Mouse (Mus musculus) liver, adult 2 months (tissue): ENCODE data around the gene Lamtor4. TPM values are rescaled to one million over a fixed set of nuclear protein-coding genes. Genes with fewer than 3 reads are reported as not detected.

Source experiments
- DNase-seq: peaks from one replicate; pipeline ENCODE4 v3.0.0-alpha.2; 2011; ENCODE audit warnings: low read depth, low spot score; ENCODE audit errors: extremely low read depth
- H3K27ac ChIP-seq: fragments of 200-500 bp; replicated peaks from 2 replicates; pipeline ENCODE4 v1.5.1; 2012; ENCODE audit warnings: low read depth, mild to moderate bottlenecking, control low read depth, inconsistent platforms, low read length; ENCODE audit not compliant: insufficient read depth
- H3K27me3 ChIP-seq: fragments of 200-500 bp; 2 replicates; pipeline ENCODE4 v1.6.1; 2012; ENCODE audit warnings: mild to moderate bottlenecking, moderate library complexity, low read length, inconsistent platforms; ENCODE audit not compliant: control insufficient read depth, insufficient read depth
- H3K36me3 ChIP-seq: fragments of 200-500 bp; 2 replicates; pipeline ENCODE4 v1.6.1; 2012; ENCODE audit warnings: low read length, inconsistent platforms; ENCODE audit not compliant: control insufficient read depth, insufficient read depth
- H3K4me1 ChIP-seq: fragments of 200-500 bp; 2 replicates; pipeline ENCODE4 v1.6.1; 2011; ENCODE audit warnings: low read length; ENCODE audit not compliant: control insufficient read depth, insufficient read depth
- H3K4me3 ChIP-seq: fragments of 200-500 bp; 2 replicates; pipeline ENCODE4 v1.5.1; 2011; ENCODE audit warnings: low read depth, mild to moderate bottlenecking, control low read depth, low read length, moderate library complexity; ENCODE audit not compliant: insufficient read depth
- H3K79me2 ChIP-seq: fragments of 200-500 bp; 2 replicates; pipeline ENCODE4 v1.6.1; 2012; ENCODE audit warnings: inconsistent platforms, mild to moderate bottlenecking, low read length, moderate library complexity; ENCODE audit not compliant: control insufficient read depth, insufficient read depth
- H3K9ac ChIP-seq: fragments of 200-500 bp; 2 replicates; pipeline ENCODE4 v1.6.1; 2012; ENCODE audit warnings: low read depth, mild to moderate bottlenecking, control low read depth, inconsistent platforms, low read length
- CTCF ChIP-seq: fragments of 200-500 bp; IDR thresholded peaks from 2 replicates; pipeline ENCODE4 v1.5.1; 2011; ENCODE audit warnings: low read depth, low read length, control low read depth
- POLR2A ChIP-seq: fragments of 200-500 bp; IDR thresholded peaks from 2 replicates; pipeline ENCODE4 v1.6.1; 2011; ENCODE audit warnings: low read length, control low read depth; ENCODE audit not compliant: insufficient read depth; ENCODE audit errors: extremely low read depth
- WGBS: fragments of 180-500 bp; shearing (Covaris S2); methylation state at CpG from one replicate; pipeline ENCODE4 v1.1.7; 2018; 5-methylcytosine and 5-hydroxymethylcytosine counted together
- polyA plus RNA-seq: library from polyadenylated mRNA; depleted of rRNA; stranded (reverse); fragments of >200 nt; gene quantifications from 2 replicates; pipeline ENCODE4 v1.2.3, GENCODE M21; 2012
- total RNA-seq: library from RNA; depleted of rRNA; stranded (reverse); fragments of >200 nt; gene quantifications from 2 replicates; pipeline ENCODE4 v1.2.3, GENCODE M21; 2014

The Lamtor4 gene
- total and polyA plus RNA-seq, 2 experiments: 105 to 177 TPM

- Histone ChIP-seq H3K36me3 (no peaks in the 10 kb centered on the region), H3K27me3 (peaks cover 3% of the 10 kb centered on the region; the same call in 1 of the 2 replicates), H3K4me3 (no peak overlapping the region), H3K9ac (no peak overlapping the region), H3K27ac (no peak overlapping the region), H3K4me1 (peaks cover 7% of the 10 kb centered on the region), H3K79me2 (no peaks in the 10 kb centered on the region)
- DNase-seq: no peak
- 98% methylated on average over 4 of the region's 4 CpGs for WGBS
- TF ChIP-seq POLR2A: no peak
- TF ChIP-seq CTCF: no peak
These were observed 10.4 kb downstream of the Lamtor4 start for GRCm38 (mm10) chr5:138265712-138266111.

- no peaks in the 10 kb centered on the region for H3K79me2 ChIP-seq
- peaks cover 7% of the 10 kb centered on the region for H3K4me1 ChIP-seq
- 94% methylated on average over 3 of the region's 3 CpGs for WGBS
- no peak overlapping the region for H3K4me3 ChIP-seq
- no peaks in the 10 kb centered on the region for H3K36me3 ChIP-seq
- H3K27ac ChIP-seq: no peak overlapping the region
- DNase-seq: no peak
- TF ChIP-seq POLR2A (no peak), CTCF (no peak)
- peaks cover 5% of the 10 kb centered on the region; the same call in 1 of the 2 replicates for H3K27me3 ChIP-seq
- H3K9ac ChIP-seq: no peak overlapping the region
These were observed 11.8 kb downstream of the Lamtor4 start for GRCm38 (mm10) chr5:138267114-138267513.

GRCm38 (mm10) chr5:138268980-138269379, 13.7 kb downstream of the Lamtor4 start:
- 74% methylated on average over 4 of the region's 4 CpGs for WGBS
- Histone ChIP-seq H3K27me3 (peaks cover 5% of the 10 kb centered on the region; the same call in 1 of the 2 replicates), H3K36me3 (no peaks in the 10 kb centered on the region), H3K4me3 (no peak overlapping the region), H3K27ac (no peak overlapping the region), H3K79me2 (no peaks in the 10 kb centered on the region), H3K9ac (no peak overlapping the region), H3K4me1 (0 out of 2 replicates have a peak, but pooled peaks cover 1% of the 10 kb centered on the region)
- DNase-seq: no peak
- TF ChIP-seq POLR2A: no peak
- no peak for TF ChIP-seq CTCF

- WGBS: 44% methylated on average over 3 of the region's 3 CpGs
- no peak overlapping the region for H3K27ac ChIP-seq
- DNase-seq: no peak
- no peaks in the 10 kb centered on the region for H3K36me3 ChIP-seq
- TF ChIP-seq POLR2A: no peak
- TF ChIP-seq CTCF: no peak
- no peaks in the 10 kb centered on the region for H3K79me2 ChIP-seq
- H3K27me3 ChIP-seq: peaks cover 5% of the 10 kb centered on the region; the same call in 1 of the 2 replicates
- no peak overlapping the region for H3K4me3 ChIP-seq
- no peak overlapping the region for H3K9ac ChIP-seq
- no peaks in the 10 kb centered on the region for H3K4me1 ChIP-seq
These were observed 15.9 kb downstream of the Lamtor4 start for GRCm38 (mm10) chr5:138271232-138271631.

GRCm38 (mm10) chr5:138272409-138272923, 17.2 kb downstream of the Lamtor4 start, which contains the start of gene Gal3st4:
Gal3st4 (minus strand) TSS chr5:138272840.
- DNase-seq: no peak
- no peak within 1 kb of the TSS for H3K27ac ChIP-seq
- no peaks in the 10 kb centered on the region for H3K36me3 ChIP-seq
- WGBS: 5% methylated on average over 12 of the region's 12 CpGs
- no peaks in the 10 kb centered on the region for H3K79me2 ChIP-seq
- peaks cover 5% of the 10 kb centered on the region; the same call in 1 of the 2 replicates for H3K27me3 ChIP-seq
- no peak within 1 kb of the TSS for H3K9ac ChIP-seq
- TF ChIP-seq POLR2A: no peak
- no peak for TF ChIP-seq CTCF
- no peak within 1 kb of the TSS for H3K4me3 ChIP-seq
- H3K4me1 ChIP-seq: no peaks in the 10 kb centered on the region

- Histone ChIP-seq H3K79me2 (no peaks in the 10 kb centered on the region), H3K4me1 (no peaks in the 10 kb centered on the region), H3K9ac (no peak overlapping the region), H3K27ac (no peak overlapping the region), H3K36me3 (no peaks in the 10 kb centered on the region), H3K27me3 (peaks cover 5% of the 10 kb centered on the region; the same call in 1 of the 2 replicates), H3K4me3 (no peak overlapping the region)
- no peak for TF ChIP-seq POLR2A
- no peak for TF ChIP-seq CTCF
- DNase-seq: no peak
- WGBS: 81% methylated on average over 8 of the region's 8 CpGs
These were observed 18.9 kb downstream of the Lamtor4 start for GRCm38 (mm10) chr5:138274186-138274585.
